Mouse (Mus musculus) cerebellum, adult 2 months (tissue): ENCODE data around the gene Fam69a.

Experiments used
- CTCF ChIP-seq: fragments of 200-500 bp; IDR thresholded peaks from 2 replicates; pipeline ENCODE4 v1.5.1; 2011; ENCODE audit warnings: low read depth, mild to moderate bottlenecking, control low read depth, low read length, moderate library complexity, borderline replicate concordance; ENCODE audit not compliant: insufficient read depth
- POLR2A ChIP-seq: fragments of 200-500 bp; IDR thresholded peaks from 2 replicates; pipeline ENCODE4 v1.6.1; 2011; ENCODE audit warnings: low read length, control low read depth, borderline replicate concordance; ENCODE audit not compliant: insufficient read depth

DNA sequence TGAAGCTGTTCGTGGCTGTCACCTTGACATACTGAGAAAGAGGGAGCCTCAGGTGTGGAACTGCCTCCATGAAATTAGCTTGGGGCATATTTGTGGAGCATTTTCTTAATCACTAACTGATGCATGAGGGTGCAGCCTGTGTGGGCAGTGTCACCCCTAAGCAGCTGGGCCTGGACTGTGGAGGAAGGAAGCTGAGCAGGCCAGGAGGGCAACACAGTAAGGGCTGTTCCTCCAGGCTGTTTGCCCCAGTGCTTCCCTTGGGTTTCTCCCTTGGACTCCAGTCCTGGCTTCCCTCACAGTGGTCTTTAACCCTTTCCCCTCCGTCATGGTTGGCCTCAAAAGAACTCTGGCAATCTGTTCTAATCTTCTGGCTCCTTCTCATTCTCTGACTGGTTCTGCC is 13.6 kb downstream of the Fam69a start:
- TF ChIP-seq POLR2A (no peak), CTCF (no peak)
